Mouse (Mus musculus): ENCODE results near the gene Prkag2. TPM values are rescaled to one million over a fixed set of nuclear protein-coding genes. Genes with fewer than 3 reads are reported as not detected.

The Prkag2 gene
- polyA plus RNA-seq, 1 experiment, result 13.7 TPM

- peaks cover 6% of the 10 kb centered on the region for H3K4me1 ChIP-seq (ENCODE audit: control insufficient read depth, insufficient read depth, low read length)
- H3K4me3 ChIP-seq (replicated peaks; ENCODE audit: control insufficient read depth, low read depth, low read length), result no peak overlapping the region
- TF ChIP-seq CTCF (IDR thresholded peaks at IDR 0.05; ENCODE audit: control insufficient read depth, insufficient read depth, low read length) (no peak), POLR2A (IDR thresholded peaks at IDR 0.05; ENCODE audit: borderline replicate concordance, control insufficient read depth, low read depth, low read length) (no peak)
- 41% methylated on average over 5 of the region's 5 CpGs for WGBS
- H3K27ac ChIP-seq (ENCODE audit: control insufficient read depth, insufficient read depth, low read depth, low read length, poor library complexity), result no peak overlapping the region
Observed at GRCm38 (mm10) chr5:25115216-25115615, 14.8 kb upstream of the Prkag2 start.

DNA sequence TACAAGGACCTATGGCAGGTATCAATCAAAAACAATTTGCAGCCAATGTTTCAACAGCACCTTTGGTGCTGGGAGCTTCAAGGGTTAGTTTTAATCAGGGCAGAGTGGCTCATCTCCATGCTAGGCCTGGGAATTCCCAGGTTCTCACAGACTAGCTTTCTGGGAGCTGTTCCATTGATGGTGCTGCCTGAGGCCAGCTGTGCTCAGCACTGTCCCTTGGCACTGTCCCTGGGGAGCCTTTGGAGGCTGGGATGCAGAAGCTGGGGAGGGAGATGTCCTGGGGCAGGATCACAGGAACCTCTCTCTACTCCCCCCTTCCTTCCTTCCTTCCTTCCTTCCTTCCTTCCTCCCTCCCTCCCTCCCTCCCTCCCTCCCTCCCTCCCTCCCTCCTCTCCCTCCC is 13.7 kb upstream of the Prkag2 start:
- Histone ChIP-seq H3K4me3 (replicated peaks; ENCODE audit: control insufficient read depth, low read depth, low read length) (no peak overlapping the region), H3K27ac (ENCODE audit: control insufficient read depth, insufficient read depth, low read depth, low read length, poor library complexity) (no peak overlapping the region), H3K4me1 (ENCODE audit: control insufficient read depth, insufficient read depth, low read length) (peaks cover 6% of the 10 kb centered on the region)
- TF ChIP-seq CTCF (IDR thresholded peaks at IDR 0.05; ENCODE audit: control insufficient read depth, insufficient read depth, low read length), result no peak
- no peak for TF ChIP-seq POLR2A (IDR thresholded peaks at IDR 0.05; ENCODE audit: borderline replicate concordance, control insufficient read depth, low read depth, low read length)

DNA sequence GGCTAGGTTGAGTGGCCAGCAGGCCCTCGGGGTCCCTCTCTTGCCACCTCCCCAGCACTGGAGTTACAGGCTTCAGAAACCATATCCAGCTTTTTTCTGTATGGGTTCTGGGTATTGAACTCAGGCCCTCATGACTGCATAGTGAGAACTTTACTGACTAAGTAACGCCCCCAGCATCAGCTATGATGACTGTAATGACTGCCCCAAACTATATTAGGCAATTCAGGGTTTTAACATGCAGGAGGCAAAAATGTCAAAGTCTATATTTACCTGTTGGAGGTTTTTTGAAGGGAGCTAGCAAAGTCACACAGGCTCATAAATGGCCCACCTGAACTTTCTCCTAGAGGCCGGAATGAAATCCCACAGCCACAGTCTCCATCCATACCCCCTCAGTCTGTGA is 9.9 kb upstream of the Prkag2 start:
- no peak overlapping the region for H3K4me3 ChIP-seq (replicated peaks; ENCODE audit: control insufficient read depth, low read depth, low read length)
- no peaks in the 10 kb centered on the region for H3K4me1 ChIP-seq (ENCODE audit: control insufficient read depth, insufficient read depth, low read length)
- TF ChIP-seq CTCF (IDR thresholded peaks at IDR 0.05; ENCODE audit: control insufficient read depth, insufficient read depth, low read length) (no peak), POLR2A (IDR thresholded peaks at IDR 0.05; ENCODE audit: borderline replicate concordance, control insufficient read depth, low read depth, low read length) (no peak)
- no peak overlapping the region for H3K27ac ChIP-seq (ENCODE audit: control insufficient read depth, insufficient read depth, low read depth, low read length, poor library complexity)
- WGBS, result 73% methylated on average over 3 of the region's 3 CpGs

DNA sequence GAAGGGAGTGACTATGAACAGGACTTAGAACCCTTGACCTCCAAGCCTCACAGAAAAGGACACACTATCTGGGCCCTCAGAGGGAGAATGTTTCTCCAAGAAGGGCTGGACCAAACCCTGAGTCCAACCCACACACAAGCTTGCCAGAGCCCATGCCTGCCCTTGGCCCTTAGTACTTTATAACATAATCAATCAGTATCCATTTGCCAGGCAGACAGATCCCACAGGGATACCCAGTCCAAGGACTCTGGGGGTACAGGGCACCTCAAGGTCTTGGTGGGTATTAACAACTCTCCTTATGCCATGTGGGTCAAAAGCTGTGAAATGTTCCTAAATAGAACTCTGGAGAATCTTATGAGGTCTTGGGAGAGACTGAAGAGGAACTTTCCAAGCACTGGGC is 5.3 kb upstream of the Prkag2 start:
- H3K27ac ChIP-seq (ENCODE audit: control insufficient read depth, insufficient read depth, low read depth, low read length, poor library complexity), result no peak overlapping the region
- H3K4me3 ChIP-seq (replicated peaks; ENCODE audit: control insufficient read depth, low read depth, low read length), result no peak overlapping the region
- H3K4me1 ChIP-seq (ENCODE audit: control insufficient read depth, insufficient read depth, low read length), result peaks cover 3% of the 10 kb centered on the region; the same call in 1 of the 2 replicates
- no peak for TF ChIP-seq CTCF (IDR thresholded peaks at IDR 0.05; ENCODE audit: control insufficient read depth, insufficient read depth, low read length)

DNA sequence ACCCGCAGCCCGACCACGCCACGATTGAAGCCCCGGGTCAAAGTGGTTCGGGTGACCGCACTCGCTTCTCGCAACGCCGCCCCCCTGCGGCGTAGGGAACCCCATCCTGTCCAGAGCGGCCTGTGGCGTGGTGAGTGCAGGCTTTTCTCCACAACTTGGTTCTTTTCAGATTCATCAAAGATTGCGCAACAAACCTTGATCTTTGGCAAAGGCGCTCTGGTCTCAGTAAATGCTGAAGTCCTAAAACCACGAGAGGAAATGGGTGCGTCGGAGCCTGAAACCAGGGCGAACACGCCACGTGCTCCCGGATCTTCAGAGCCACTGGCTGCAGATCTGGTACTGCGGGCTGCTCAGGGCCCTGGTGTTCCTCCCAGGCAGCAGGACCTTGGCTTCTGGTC is 683 bp upstream of the Prkag2 start:
- no peak for TF ChIP-seq POLR2A (IDR thresholded peaks at IDR 0.05; ENCODE audit: borderline replicate concordance, control insufficient read depth, low read depth, low read length)
- TF ChIP-seq CTCF (IDR thresholded peaks at IDR 0.05; ENCODE audit: control insufficient read depth, insufficient read depth, low read length), result no peak
- Histone ChIP-seq H3K4me1 (ENCODE audit: control insufficient read depth, insufficient read depth, low read length) (peaks cover 3% of the 10 kb centered on the region; the same call in 1 of the 2 replicates), H3K27ac (ENCODE audit: control insufficient read depth, insufficient read depth, low read depth, low read length, poor library complexity) (peak overlapping the region; percentile 93), H3K4me3 (replicated peaks; ENCODE audit: control insufficient read depth, low read depth, low read length) (peak overlapping the region; percentile 73)
- WGBS, result under 1% methylated on average over 25 of the region's 25 CpGs

DNA sequence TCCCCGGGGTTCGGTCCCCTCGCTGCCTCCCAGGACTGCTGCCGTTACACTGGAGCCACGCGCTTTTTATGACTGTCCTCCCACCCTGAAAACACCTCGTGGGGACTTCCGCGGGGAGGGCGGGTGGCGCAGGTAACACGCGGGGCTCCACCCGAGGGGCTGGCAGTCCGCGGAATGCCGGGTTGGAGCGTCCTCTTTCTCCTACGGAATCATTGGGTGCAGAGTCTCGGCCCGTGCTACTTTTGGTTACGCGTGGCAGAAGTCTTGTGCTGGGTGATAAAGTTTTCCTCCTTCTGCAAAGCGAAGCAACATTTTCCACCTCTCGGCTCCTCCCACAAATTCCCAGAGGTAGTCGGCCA is 306 bp downstream of the Prkag2 start:
- Histone ChIP-seq H3K4me3 (replicated peaks; ENCODE audit: control insufficient read depth, low read depth, low read length) (peak overlapping the region; percentile 78), H3K27ac (ENCODE audit: control insufficient read depth, insufficient read depth, low read depth, low read length, poor library complexity) (peak overlapping the region; percentile 93), H3K4me1 (ENCODE audit: control insufficient read depth, insufficient read depth, low read length) (peaks cover 3% of the 10 kb centered on the region; the same call in 1 of the 2 replicates)
- whole genome bisulfite sequencing, result under 1% methylated on average over 26 of the region's 26 CpGs
- TF ChIP-seq POLR2A (IDR thresholded peaks at IDR 0.05; ENCODE audit: borderline replicate concordance, control insufficient read depth, low read depth, low read length) (no peak), CTCF (IDR thresholded peaks at IDR 0.05; ENCODE audit: control insufficient read depth, insufficient read depth, low read length) (no peak)

DNA sequence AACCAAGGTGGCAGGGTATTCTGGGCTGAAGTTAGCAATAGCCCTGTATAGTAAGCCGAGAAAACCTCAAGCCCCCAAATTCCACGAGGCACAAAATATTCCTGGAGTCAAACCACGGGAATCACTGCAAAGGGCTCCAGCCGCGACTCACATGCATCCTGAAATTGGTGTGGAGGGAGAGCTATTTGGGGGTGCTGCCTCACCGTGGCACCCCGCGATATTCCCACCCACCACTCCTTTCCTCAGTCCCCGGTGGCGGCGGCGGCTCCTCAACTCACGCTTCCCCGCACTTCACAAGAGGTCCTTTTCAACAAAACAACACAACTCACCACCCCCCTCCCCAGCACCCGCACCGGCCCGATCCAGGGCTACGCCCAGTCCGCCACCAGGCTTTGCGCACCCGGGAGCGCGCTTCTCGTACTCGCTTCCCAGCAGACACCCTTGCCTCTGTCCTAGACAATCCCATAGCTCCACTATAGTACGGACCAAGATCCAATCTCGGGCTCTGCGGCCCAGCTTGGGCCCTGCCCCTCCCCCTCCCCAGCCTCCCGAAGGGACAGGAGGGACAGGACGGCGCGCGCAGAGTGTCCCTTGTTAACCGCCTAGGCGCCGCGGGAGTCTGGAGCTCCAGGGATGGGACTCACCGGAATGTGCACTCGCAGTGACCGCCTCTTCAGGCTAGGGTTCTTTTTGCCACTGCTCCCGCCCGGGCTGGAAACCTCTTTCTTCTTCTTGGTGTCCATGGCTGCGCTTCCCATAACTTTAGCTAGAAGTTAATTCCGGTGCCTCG is 880 bp downstream of the Prkag2 start:
- WGBS, result under 1% methylated on average over 45 of the region's 45 CpGs

DNA sequence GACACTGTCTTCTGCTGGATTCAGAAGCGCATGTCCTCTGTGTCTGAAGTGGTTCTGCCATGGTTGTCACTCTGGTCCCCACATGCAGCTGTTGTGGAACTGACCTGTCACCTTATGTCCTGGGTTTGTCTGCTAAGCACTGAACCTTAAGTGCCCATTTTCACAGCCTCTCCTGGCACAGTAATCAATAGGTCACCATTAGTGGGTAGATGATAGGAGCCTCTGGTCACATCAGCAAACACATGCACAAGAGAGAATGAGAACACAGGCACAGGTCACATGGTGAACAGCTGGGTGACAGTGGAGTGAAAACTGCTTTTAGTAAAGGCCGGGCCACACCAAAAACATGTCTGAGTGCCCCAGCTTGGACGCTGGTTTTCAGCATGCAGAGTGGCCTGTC is 2.6 kb downstream of the Prkag2 start:
- Histone ChIP-seq H3K4me1 (ENCODE audit: control insufficient read depth, insufficient read depth, low read length) (peaks cover 4% of the 10 kb centered on the region; the same call in 1 of the 2 replicates), H3K4me3 (replicated peaks; ENCODE audit: control insufficient read depth, low read depth, low read length) (no peak overlapping the region), H3K27ac (ENCODE audit: control insufficient read depth, insufficient read depth, low read depth, low read length, poor library complexity) (no peak overlapping the region)
- TF ChIP-seq CTCF (IDR thresholded peaks at IDR 0.05; ENCODE audit: control insufficient read depth, insufficient read depth, low read length) (no peak), POLR2A (IDR thresholded peaks at IDR 0.05; ENCODE audit: borderline replicate concordance, control insufficient read depth, low read depth, low read length) (no peak)
- 66% methylated on average over 3 of the region's 3 CpGs for WGBS

More for the DNA sequence above, 880 bp downstream of the Prkag2 start:
- Histone ChIP-seq H3K4me3 (replicated peaks; ENCODE audit: control insufficient read depth, low read depth, low read length) (peak overlapping the region; percentile 78), H3K27ac (ENCODE audit: control insufficient read depth, insufficient read depth, low read depth, low read length, poor library complexity) (peak overlapping the region; percentile 93), H3K4me1 (ENCODE audit: control insufficient read depth, insufficient read depth, low read length) (peaks cover 3% of the 10 kb centered on the region; the same call in 1 of the 2 replicates)
- TF ChIP-seq CTCF (IDR thresholded peaks at IDR 0.05; ENCODE audit: control insufficient read depth, insufficient read depth, low read length) (no peak), POLR2A (IDR thresholded peaks at IDR 0.05; ENCODE audit: borderline replicate concordance, control insufficient read depth, low read depth, low read length) (no peak)

Measured in bone marrow, adult 2 months (tissue).